Mouse (Mus musculus): ENCODE results near the gene Lin28b. TPM values are rescaled to one million over a fixed set of nuclear protein-coding genes. Genes with fewer than 3 reads are reported as not detected.

The Lin28b gene
- polyA plus RNA-seq, 1 experiment from 2014 or later = 0.07 TPM

DNA sequence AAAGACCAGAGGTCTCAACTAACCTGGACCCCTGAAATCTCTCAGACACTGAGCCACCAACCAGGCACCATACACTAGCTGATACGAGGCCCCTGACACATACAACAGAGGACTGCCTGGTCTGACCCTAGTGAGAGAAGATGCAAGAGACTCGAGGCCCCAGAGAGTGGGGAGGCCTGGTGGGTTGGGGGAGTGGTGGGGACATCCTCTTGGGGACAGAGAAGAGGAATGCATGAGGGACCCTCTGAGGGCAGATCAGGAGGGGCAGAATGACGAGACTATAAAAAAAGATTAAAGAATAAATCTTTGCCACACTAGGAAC is 103.6 kb downstream of the Lin28b start:
- Histone ChIP-seq H3K9me3 (ENCODE audit: control insufficient read depth, low read length) (no peaks in the 10 kb centered on the region), H3K4me2 (replicated peaks; ENCODE audit: low read depth) (no peak overlapping the region), H3K4me3 (ENCODE audit: low read depth, low read length) (no peak overlapping the region), H3K4me1 (replicated peaks; ENCODE audit: control insufficient read depth, insufficient read depth) (no peaks in the 10 kb centered on the region), H3K27me3 (ENCODE audit: control insufficient read depth, insufficient read depth, low read length) (no peaks in the 10 kb centered on the region), H3K27ac (replicated peaks) (no peak overlapping the region), H3K9ac (ENCODE audit: low read length) (no peak overlapping the region), H3K36me3 (ENCODE audit: control insufficient read depth, insufficient read depth, low read length) (no peaks in the 10 kb centered on the region)
- TF ChIP-seq EP300 (optimal IDR thresholded peaks at IDR 0.05) = no peak
- no peak for TF ChIP-seq CTCF (IDR thresholded peaks at IDR 0.05; ENCODE audit: low read depth)
- ATAC-seq (ENCODE audit: low FRiP score, low TSS enrichment) (no peak), DNase-seq (ENCODE audit: low spot score) (no peak)
- 64% methylated on average over 3 of the region's 3 CpGs for WGBS

- Histone ChIP-seq H3K27ac (replicated peaks) (no peak overlapping the region), H3K4me3 (ENCODE audit: low read depth, low read length) (no peak overlapping the region), H3K36me3 (ENCODE audit: control insufficient read depth, insufficient read depth, low read length) (no peaks in the 10 kb centered on the region), H3K4me1 (replicated peaks; ENCODE audit: control insufficient read depth, insufficient read depth) (no peaks in the 10 kb centered on the region), H3K9me3 (ENCODE audit: control insufficient read depth, low read length) (no peaks in the 10 kb centered on the region), H3K27me3 (ENCODE audit: control insufficient read depth, insufficient read depth, low read length) (no peaks in the 10 kb centered on the region), H3K9ac (ENCODE audit: low read length) (no peak overlapping the region), H3K4me2 (replicated peaks; ENCODE audit: low read depth) (no peak overlapping the region)
- no peak for ATAC-seq (ENCODE audit: low FRiP score, low TSS enrichment)
- peak; percentile 67 for TF ChIP-seq CTCF (IDR thresholded peaks at IDR 0.05; ENCODE audit: low read depth)
- no peak for TF ChIP-seq EP300 (optimal IDR thresholded peaks at IDR 0.05)
- no peak for DNase-seq (ENCODE audit: low spot score)
Observed at GRCm38 (mm10) chr10:45381937-45382636, 104.1 kb downstream of the Lin28b start.

- H3K4me3 ChIP-seq (ENCODE audit: low read depth, low read length) = no peak overlapping the region
- no peaks in the 10 kb centered on the region for H3K36me3 ChIP-seq (ENCODE audit: control insufficient read depth, insufficient read depth, low read length)
- H3K27ac ChIP-seq (replicated peaks) = no peak overlapping the region
- no peak for DNase-seq (ENCODE audit: low spot score)
- TF ChIP-seq EP300 (optimal IDR thresholded peaks at IDR 0.05) (no peak), CTCF (IDR thresholded peaks at IDR 0.05; ENCODE audit: low read depth) (no peak)
- H3K27me3 ChIP-seq (ENCODE audit: control insufficient read depth, insufficient read depth, low read length) = no peaks in the 10 kb centered on the region
- ATAC-seq (ENCODE audit: low FRiP score, low TSS enrichment) = no peak
- 85% methylated on average over 3 of the region's 3 CpGs for WGBS
- H3K4me2 ChIP-seq (replicated peaks; ENCODE audit: low read depth) = no peak overlapping the region
- H3K4me1 ChIP-seq (replicated peaks; ENCODE audit: control insufficient read depth, insufficient read depth) = no peaks in the 10 kb centered on the region
- no peak overlapping the region for H3K9ac ChIP-seq (ENCODE audit: low read length)
- no peaks in the 10 kb centered on the region for H3K9me3 ChIP-seq (ENCODE audit: control insufficient read depth, low read length)
Observed at GRCm38 (mm10) chr10:45378269-45378668, 107.9 kb downstream of the Lin28b start.

GRCm38 (mm10) chr10:45372994-45373692 is 113.1 kb downstream of the Lin28b start:
- no peak overlapping the region for H3K4me2 ChIP-seq (replicated peaks; ENCODE audit: low read depth)
- no peak for TF ChIP-seq EP300 (optimal IDR thresholded peaks at IDR 0.05)
- TF ChIP-seq CTCF (IDR thresholded peaks at IDR 0.05; ENCODE audit: low read depth) = peak; percentile 93
- no peak overlapping the region for H3K9ac ChIP-seq (ENCODE audit: low read length)
- H3K9me3 ChIP-seq (ENCODE audit: control insufficient read depth, low read length) = no peaks in the 10 kb centered on the region
- ATAC-seq (ENCODE audit: low FRiP score, low TSS enrichment) (0 out of 2 replicates have a peak, but pooled peaks have one; percentile 59), DNase-seq (ENCODE audit: low spot score) (peak; percentile 70)
- no peaks in the 10 kb centered on the region for H3K27me3 ChIP-seq (ENCODE audit: control insufficient read depth, insufficient read depth, low read length)
- no peak overlapping the region for H3K27ac ChIP-seq (replicated peaks)
- no peak overlapping the region for H3K4me3 ChIP-seq (ENCODE audit: low read depth, low read length)
- 41% methylated on average over 4 of the region's 4 CpGs for WGBS
- H3K4me1 ChIP-seq (replicated peaks; ENCODE audit: control insufficient read depth, insufficient read depth) = no peaks in the 10 kb centered on the region
- H3K36me3 ChIP-seq (ENCODE audit: control insufficient read depth, insufficient read depth, low read length) = no peaks in the 10 kb centered on the region

GRCm38 (mm10) chr10:45370545-45370944 is 115.7 kb downstream of the Lin28b start:
- no peak overlapping the region for H3K4me2 ChIP-seq (replicated peaks; ENCODE audit: low read depth)
- ATAC-seq (ENCODE audit: low FRiP score, low TSS enrichment) (no peak), DNase-seq (ENCODE audit: low spot score) (no peak)
- no peaks in the 10 kb centered on the region for H3K36me3 ChIP-seq (ENCODE audit: control insufficient read depth, insufficient read depth, low read length)
- TF ChIP-seq EP300 (optimal IDR thresholded peaks at IDR 0.05) (no peak), CTCF (IDR thresholded peaks at IDR 0.05; ENCODE audit: low read depth) (no peak)
- H3K4me3 ChIP-seq (ENCODE audit: low read depth, low read length) = no peak overlapping the region
- no peak overlapping the region for H3K9ac ChIP-seq (ENCODE audit: low read length)
- no peak overlapping the region for H3K27ac ChIP-seq (replicated peaks)
- H3K27me3 ChIP-seq (ENCODE audit: control insufficient read depth, insufficient read depth, low read length) = no peaks in the 10 kb centered on the region
- 72% methylated on average over 2 of the region's 2 CpGs for WGBS
- H3K9me3 ChIP-seq (ENCODE audit: control insufficient read depth, low read length) = no peaks in the 10 kb centered on the region
- H3K4me1 ChIP-seq (replicated peaks; ENCODE audit: control insufficient read depth, insufficient read depth) = no peaks in the 10 kb centered on the region

DNA sequence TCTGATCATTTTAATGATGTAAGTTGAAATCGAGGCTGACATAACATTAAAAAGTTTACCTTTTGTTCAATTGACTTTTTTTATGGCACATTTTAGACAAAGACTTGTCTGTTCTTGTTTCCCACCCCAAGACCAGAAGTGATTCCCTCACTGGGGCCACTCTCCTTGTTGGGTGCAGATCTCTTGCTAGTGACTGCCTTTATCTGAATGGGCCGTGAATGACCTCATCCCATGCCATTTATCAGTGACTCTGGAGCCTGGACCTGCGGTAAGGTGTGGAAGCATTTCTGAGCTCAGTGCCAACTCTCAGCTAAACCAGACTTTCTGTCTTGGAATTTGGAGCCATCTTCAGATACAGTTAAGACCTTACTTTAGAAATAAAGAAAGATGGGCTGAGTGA is 116.6 kb downstream of the Lin28b start:
- Histone ChIP-seq H3K4me1 (replicated peaks; ENCODE audit: control insufficient read depth, insufficient read depth) (no peaks in the 10 kb centered on the region), H3K9me3 (ENCODE audit: control insufficient read depth, low read length) (no peaks in the 10 kb centered on the region), H3K36me3 (ENCODE audit: control insufficient read depth, insufficient read depth, low read length) (no peaks in the 10 kb centered on the region), H3K27ac (replicated peaks) (no peak overlapping the region), H3K27me3 (ENCODE audit: control insufficient read depth, insufficient read depth, low read length) (no peaks in the 10 kb centered on the region), H3K9ac (ENCODE audit: low read length) (no peak overlapping the region), H3K4me2 (replicated peaks; ENCODE audit: low read depth) (no peak overlapping the region), H3K4me3 (ENCODE audit: low read depth, low read length) (no peak overlapping the region)
- no peak for DNase-seq (ENCODE audit: low spot score)
- 53% methylated on average over 3 of the region's 3 CpGs for WGBS
- ATAC-seq (ENCODE audit: low FRiP score, low TSS enrichment) = no peak
- TF ChIP-seq EP300 (optimal IDR thresholded peaks at IDR 0.05) = no peak
- TF ChIP-seq CTCF (IDR thresholded peaks at IDR 0.05; ENCODE audit: low read depth) = no peak

Data from stomach, postnatal 0 days (tissue).